Mouse (Mus musculus) v-Abl transformed pro-B cells (cell line): ENCODE data around the gene Rab26.

Source experiments
- in situ Hi-C, 2 experiments: fragments of 400-800 bp; cut with MboI; formaldehyde crosslinking; loops; one replicate each; pipeline ENCODE4 v1.15.1; 2025; ENCODE audit not compliant: unreplicated experiment in 2 of 2

Rab26 gene

GRCm38 (mm10) chr17:24548921-24549617 is 15.1 kb upstream of the Rab26 start:
- in situ Hi-C loops, result no loop called here

GRCm38 (mm10) chr17:24548435-24548834 is 14.4 kb upstream of the Rab26 start:
- in situ Hi-C loops, result no loop called here

DNA sequence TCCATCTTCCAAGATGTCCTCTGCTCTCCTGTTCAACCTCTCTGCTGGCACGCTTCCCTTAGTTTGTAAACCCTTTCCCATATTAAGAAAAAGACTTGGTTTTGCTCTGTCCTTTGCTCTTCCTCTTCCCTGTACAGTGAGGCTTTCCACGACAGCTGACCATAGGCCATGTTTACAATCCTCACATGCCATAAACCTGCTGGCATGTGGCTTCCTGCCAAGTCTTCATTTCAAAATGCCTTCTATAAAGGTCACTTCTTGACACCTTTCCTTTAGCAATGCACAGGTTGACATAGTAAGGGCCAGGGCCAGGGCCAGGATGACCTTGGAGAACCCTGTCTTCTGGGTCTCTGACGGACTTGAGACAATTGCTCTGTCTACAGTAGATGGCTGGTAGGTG is 12.2 kb upstream of the Rab26 start:
- in situ Hi-C loops, result no loop called here

- in situ Hi-C loops, result no loop called here
Observed at GRCm38 (mm10) chr17:24545247-24545646, 11.2 kb upstream of the Rab26 start.

DNA sequence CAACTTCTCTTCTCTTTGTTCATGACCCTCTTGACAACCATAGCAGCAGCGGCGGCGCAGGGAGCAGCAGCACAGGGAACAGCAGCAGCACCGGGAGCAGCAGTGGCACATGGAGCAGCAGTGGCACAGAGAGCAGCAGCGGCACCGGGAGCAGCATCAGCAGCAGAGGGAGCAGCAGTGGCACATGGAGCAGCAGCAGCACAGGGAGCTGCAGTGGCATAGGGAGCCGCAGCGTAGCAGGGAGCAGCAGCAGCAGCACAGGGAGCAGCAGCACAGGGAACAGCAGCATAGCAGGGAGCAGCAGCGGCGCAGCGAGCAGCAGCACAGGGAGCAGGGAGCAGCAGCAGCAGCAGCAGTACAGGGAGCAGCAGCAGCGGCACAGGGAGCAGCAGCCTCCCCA is 10.6 kb upstream of the Rab26 start:
- in situ Hi-C loops, result loop anchor here in 1 of 2 experiments (5.0 kb wide), 1 partner anchor 108 kb away; the partner anchor contains the start of gene Slc9a3r2

GRCm38 (mm10) chr17:24540375-24540774 is 6.4 kb upstream of the Rab26 start:
- in situ Hi-C loops, result loop anchor here in 1 of 2 experiments (5.0 kb wide), 1 partner anchor 112 kb away; the partner anchor contains the start of gene Slc9a3r2

DNA sequence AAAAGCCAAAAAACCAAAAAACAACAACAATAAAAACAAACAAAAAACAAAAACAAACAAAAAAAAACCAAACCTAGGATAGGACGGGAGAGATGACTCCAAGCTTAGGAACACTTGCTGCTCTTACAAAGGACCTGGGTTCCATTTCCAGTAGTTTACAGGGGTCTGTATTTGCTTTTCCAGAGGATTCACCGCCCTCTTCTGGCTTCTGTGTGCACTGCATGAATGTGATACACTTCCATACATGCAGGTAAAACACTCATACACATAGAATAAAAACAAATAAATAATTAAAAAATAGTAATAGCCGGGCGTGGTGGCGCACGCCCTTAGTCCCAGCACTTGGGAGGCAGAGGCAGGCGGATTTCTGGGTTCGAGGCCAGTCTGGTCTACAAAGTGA is 4.9 kb upstream of the Rab26 start:
- in situ Hi-C loops, result no loop called here

DNA sequence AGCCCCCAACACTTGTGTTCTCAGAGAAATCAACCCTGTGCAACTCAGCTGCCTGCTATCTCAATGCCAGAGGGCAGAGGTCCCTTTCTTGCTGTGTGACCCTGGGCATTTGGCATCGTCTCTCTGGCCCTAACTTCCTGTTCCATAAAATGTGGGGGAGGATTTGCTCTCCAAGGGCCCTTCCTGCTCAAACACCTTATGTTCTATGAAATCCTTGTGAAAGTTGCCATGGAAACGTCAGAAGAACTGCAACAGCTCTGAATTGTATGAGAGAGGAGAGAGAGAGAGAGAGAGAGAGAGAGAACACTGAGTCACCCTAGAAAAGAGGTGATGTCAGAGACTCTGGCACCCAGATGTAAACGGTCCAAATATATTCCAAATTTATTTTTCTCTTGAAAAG is 3.5 kb upstream of the Rab26 start:
- in situ Hi-C loops, result no loop called here

DNA sequence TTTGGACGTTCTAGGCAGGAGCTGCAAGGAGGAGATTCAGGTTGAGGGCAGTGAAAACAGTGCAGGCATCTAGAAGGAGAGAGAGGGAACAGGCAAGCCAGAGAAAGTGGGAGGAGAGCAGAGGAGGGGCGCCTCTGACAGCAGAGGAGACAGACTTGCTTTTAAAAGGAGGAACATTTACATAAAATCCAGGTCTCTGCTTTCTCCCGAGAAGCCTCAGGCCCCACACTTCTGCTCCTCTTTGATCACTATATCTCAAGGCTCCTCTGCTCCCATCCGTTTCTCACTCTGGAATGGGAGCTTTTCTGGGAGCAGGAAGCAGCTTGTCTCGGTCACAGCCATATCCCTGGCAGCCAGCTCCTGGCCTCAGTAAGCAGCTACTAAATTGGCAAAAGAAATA is 1.3 kb upstream of the Rab26 start:
- in situ Hi-C loops, result no loop called here

DNA sequence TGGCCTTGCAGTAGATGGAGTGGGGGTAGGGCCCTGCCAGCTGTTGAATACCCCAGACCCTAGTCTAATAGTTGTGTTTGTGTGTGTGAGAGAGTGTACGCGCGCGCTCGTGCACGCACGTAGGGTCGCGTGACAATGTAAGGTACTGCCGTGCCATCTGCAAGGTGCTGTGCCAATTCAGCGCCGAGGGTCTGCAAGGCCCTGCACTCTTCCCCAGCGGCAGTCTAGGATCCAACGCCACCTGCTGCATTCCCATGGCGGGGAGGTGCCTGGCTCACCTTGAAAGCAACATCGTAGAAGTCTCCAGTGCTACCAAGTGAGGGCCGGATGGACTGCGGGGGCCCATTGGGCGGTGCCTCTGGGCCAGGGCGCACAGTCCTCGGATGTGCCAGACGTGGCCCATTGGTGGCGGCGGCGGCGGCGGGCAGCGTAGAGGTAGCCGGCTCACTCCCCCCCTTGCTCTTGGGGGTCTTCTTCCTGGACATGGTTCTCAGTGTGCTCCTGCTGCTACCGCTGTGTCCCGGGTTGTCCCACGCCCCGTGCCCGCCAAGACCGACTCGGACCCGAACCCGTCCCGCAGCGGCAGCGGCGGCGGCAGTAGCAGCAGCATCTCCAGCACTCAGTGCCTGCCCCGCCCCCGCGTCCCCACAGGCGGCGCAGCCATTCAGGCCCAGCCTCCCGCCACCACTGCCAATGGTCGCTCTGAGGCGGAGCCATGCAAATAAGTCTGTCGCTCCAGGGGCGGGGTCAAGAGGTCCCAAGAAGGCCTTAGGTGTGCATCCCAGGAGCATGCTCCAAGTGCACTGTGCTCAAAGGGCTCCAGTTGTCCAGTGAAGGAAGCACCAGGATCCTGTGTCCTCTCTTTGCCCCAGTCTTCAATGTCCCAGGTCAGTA is 664 bp downstream of the Rab26 start:
- in situ Hi-C loops, result loop anchor here in 1 of 2 experiments (5.0 kb wide), 1 partner anchor 124 kb away; the partner anchor contains the start of gene Npw

DNA sequence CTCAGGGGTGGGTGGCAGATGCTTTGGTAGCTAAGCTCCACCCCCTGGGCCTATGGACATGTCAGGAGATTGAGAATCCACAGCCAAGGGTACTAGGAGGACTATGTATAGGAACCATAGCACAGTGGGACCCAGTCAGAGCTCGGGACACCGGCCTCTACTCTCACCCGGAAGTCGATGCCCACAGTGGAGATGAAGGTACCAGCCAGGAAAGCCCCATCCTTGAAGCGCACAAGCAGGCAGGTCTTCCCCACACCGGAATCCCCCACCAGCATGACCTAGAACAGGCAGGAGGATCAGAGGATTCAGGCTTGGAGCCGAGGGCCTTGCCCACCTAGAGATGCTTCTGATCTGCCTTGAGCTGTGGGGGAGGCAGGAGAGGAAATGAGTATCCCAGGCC is 2.0 kb downstream of the Rab26 start:
- in situ Hi-C loops, result loop anchor here in 1 of 2 experiments (5.0 kb wide), 1 partner anchor 125 kb away; the partner anchor contains the start of gene Npw

DNA sequence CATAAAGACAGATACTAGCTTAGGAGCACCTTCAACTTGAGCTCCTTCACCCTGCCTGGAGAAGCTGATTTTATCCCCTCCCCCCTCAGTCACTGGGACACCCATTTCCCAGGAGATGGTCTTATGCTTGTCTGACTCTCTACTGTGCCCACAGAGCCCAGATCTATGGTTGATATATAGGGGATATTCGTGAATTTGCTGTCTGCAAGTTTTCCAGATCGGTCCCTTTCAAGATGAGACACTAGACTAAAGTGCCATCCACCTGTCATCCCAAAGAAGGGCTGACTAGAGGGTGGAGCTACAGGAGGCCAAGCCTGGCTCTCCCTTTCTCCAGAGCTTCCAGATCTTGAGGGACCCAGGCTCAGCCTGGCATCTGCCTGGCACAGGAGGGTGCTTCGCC is 2.9 kb downstream of the Rab26 start:
- in situ Hi-C loops, result loop anchor here in 1 of 2 experiments (5.0 kb wide), 1 partner anchor 126 kb away; the partner anchor contains the start of gene Npw

DNA sequence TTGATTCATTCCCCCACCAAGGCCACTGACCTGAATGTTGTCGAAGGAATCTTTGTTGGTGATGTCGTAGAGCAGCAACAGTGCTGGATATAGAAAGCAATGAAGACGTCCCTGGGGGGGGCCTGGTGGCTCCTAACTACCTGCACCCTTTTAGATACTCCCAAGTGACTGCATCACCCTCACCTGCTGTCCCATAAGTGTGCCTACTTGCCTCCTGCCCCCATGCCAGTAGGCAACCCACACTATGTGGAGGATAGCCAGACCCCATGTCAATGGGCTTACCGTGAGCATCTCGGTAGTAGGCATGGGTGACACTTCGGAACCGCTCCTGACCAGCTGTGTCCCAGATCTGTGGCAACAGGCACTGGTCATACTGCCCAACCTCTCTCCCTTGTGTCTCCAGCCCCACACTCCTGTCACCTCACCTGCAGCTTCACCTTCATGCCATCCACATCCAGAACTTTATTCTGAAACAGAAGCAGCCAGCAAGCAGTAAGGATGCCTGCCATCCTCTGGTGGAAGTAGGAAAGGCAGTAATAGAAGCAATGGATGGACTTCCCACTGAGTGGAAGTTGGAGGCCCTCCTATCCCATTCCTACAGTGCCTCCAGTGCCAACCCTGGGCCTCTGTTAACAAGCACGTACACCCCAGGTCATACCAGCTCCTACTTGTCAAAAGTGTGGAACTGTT is 3.5 kb downstream of the Rab26 start:
- in situ Hi-C loops, result loop anchor here in 1 of 2 experiments (5.0 kb wide), 1 partner anchor 127 kb away; the partner anchor contains the start of gene Npw

DNA sequence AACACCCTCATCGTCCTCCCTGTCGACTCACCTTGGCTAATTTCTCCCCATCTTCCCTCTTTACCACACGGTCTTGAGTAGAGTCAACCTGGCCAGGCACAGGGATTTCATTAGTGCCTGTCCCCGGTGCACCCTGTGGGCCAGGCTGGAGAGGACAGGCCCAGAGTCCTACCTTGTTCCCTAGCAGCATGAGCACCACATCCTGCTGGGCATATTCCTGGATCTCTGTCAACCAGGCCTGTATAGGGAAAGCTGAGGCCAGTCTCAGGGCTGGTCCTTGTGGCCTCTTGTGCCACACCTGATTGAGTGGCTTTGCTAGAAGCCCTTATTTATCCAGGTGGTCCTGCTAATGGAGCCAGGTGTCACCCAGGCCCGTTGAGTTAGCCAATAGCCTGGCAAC is 4.1 kb downstream of the Rab26 start:
- in situ Hi-C loops, result loop anchor here in 1 of 2 experiments (5.0 kb wide), 1 partner anchor 127 kb away; the partner anchor contains the start of gene Npw

DNA sequence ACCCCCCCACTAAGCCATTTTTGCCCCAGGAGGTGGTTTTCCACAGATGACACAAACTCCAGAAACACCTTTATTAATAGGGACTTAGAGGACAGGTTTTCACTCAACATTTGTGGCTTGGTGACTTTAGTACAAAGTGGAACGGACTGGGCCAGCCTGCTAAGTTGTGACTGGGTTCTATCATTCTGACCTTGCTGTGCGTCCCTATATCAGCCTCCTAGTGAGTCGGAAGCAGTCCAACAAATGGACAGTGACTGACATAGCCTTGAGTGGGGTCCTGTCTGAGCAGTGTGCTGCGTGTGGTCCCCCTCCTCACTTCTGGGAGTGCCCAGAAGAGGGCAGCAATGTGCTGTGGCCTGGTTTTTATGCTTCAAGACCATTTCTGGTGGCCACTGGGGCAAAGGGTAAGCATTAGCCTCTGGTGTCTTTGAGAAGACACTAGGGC is 5.0 kb downstream of the Rab26 start:
- in situ Hi-C loops, result no loop called here

- in situ Hi-C loops, result no loop called here
Observed at GRCm38 (mm10) chr17:24528560-24528918, 5.5 kb downstream of the Rab26 start.

DNA sequence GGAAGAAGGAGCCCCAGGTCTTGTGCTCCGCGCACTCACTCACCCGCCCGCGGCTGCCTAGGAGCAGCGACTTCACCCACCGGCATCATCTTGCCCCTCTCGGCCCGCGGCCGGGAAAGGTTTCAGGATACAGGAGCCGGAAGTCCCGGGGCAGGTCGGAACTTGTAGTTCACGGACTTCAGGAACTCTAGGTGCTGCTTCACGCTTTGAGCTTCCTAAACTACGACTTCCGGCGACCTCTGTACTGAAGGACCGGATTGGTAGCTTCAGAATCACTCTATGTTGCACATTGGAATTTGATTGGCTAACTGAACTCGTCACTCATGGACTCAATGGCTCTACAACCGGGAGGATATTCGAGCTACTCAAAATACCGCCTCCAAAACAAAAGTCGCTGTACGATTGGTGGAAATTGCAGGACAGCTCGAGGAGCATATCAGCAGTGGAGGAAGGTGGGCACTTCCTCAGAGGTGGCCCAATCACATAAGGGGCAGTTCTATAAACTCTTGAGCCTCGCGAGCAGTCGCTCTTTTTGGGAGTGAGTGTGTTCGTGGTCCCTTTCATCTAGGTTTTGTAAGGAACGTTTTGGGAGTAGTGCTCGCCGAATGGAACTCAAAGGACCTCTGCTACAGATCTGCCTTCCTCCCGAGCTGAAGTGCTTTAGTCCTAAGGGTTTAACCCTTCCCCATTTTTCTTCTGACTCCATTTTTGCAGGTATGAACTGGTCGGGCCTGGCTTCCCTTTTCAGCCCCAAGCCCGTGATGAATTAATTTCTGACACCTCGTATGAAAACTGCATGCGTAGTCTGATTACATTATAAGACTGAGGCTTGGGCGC is 6.1 kb downstream of the Rab26 start, which contains the start of gene Traf7:
TSS of gene Traf7 (minus strand) at position 216 of the 837 bp plus-strand sequence.
- in situ Hi-C loops, result no loop called here

- in situ Hi-C loops, result no loop called here
Observed at GRCm38 (mm10) chr17:24527315-24527714, 6.7 kb downstream of the Rab26 start.

- in situ Hi-C loops, result loop anchor here in 1 of 2 experiments (5.0 kb wide), 1 partner anchor 42 kb away; no protein-coding TSS in a partner anchor
Observed at GRCm38 (mm10) chr17:24524734-24525133, 9.3 kb downstream of the Rab26 start.
